Mouse (Mus musculus) monocyte, adult 59 days (primary cell): ENCODE results near the gene Nap1l4. TPM values are rescaled to one million over a fixed set of nuclear protein-coding genes. Genes with fewer than 3 reads are reported as not detected.

Source experiments
- total RNA-seq, 2 experiments: library from RNA; stranded (reverse); gene quantifications; one replicate each; pipeline ENCODE4 v1.2.4; 2023

The Nap1l4 gene
- total RNA-seq: 10 to 100 TPM; 94.3 to 97.5 TPM

GRCm38 (mm10) chr7:143548976-143549457 lies at the start of gene Nap1l4:
Gene Nap1l4 (minus strand): TSS chr7:143549106.

GRCm38 (mm10) chr7:143502418-143503200 lies 46.3 kb downstream of the Nap1l4 start, which contains the start of gene Phlda2:
Gene Phlda2 (minus strand): TSS chr7:143503150.

GRCm38 (mm10) chr7:143473347-143474101 lies 75.4 kb downstream of the Nap1l4 start, which contains the start of gene Slc22a18:
Gene Slc22a18 (plus strand): TSS chr7:143473736.

Other genes starting within 250 kb of the Nap1l4 start
- 1 to 10 TPM in 1 of 2 experiments, under 1 TPM in 1; 0.68 to 2.9 TPM for gene Cdkn1c, start 88.1 kb downstream of the Nap1l4 start, total RNA-seq
- gene Slc22a18, start 75.4 kb downstream of the Nap1l4 start, total RNA-seq: 1 to 10 TPM; 1.0 to 2.0 TPM
- not detected for gene Phlda2, start 46.0 kb downstream of the Nap1l4 start, total RNA-seq
- gene Cars, start 51.0 kb upstream of the Nap1l4 start, total RNA-seq: 10 to 100 TPM; 26.2 to 29.8 TPM
- 1 to 10 TPM; 2.4 TPM for gene Tnfrsf26, start 79.6 kb upstream of the Nap1l4 start, total RNA-seq
- gene Tnfrsf22, start 100.6 kb upstream of the Nap1l4 start, total RNA-seq: 1 to 10 TPM; 2.5 to 3.2 TPM
- gene Tnfrsf23, start 136.8 kb upstream of the Nap1l4 start, total RNA-seq: 1 to 10 TPM; 3.6 TPM
- 1 to 10 TPM; 1.4 to 1.7 TPM for gene Osbpl5, start 207.9 kb upstream of the Nap1l4 start, total RNA-seq
- not detected for gene Mrgprg, start 217.9 kb upstream of the Nap1l4 start, total RNA-seq
- gene Mrgpre, start 235.4 kb upstream of the Nap1l4 start, total RNA-seq: under 1 TPM in 1 of 2 experiments, not detected in 1; 0.13 TPM